In the genomic region with DNA sequence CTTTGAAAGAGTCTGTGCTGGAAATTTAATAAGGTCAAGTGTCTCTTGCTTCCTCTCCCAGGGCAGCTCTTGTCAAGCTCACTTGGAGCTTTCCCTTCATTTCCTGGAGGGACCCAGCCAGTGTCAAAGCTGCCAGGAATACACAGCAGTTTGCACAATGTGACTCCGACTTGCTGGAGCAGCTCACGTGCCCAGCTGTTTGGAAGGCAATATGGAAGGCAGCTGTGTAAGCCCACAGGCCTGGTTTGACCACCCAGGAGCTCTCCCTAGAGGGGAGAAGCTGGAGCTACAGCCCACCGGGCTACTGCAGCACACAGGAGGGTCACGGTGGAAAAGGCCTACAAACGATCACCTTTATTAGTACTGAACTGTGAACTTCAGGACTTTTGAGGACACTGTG, we compare ENCODE assay signal across 13 mouse cellular contexts.
A peak's percentile ranks its signal among the peaks of the same experiment; 100 is the strongest.
DNase-seq lines count a peak whose midpoint lies in the region; ATAC-seq and TF ChIP-seq lines count a peak whose summit lies in the region.
"Had no signal": no experiment of that assay in that cellular context is flagged by ENCODE, and none has a peak within 500 bp of the region (broad histone marks: within the 10 kb centered on the region; RNA-seq: fewer than 3 reads in every experiment).

No protein-coding gene starts in this region.

- no peaks in the 10 kb centered on the region for H3K36me3 ChIP-seq in midbrain, embryonic 11.5 days (ENCODE audit: control insufficient read depth, insufficient read depth, low read length)
- no peaks in the 10 kb centered on the region for H3K36me3 ChIP-seq in midbrain, embryonic 15.5 days (replicated peaks)
- H3K36me3 ChIP-seq in limb, embryonic 14.5 days (ENCODE audit: control insufficient read depth, insufficient read depth, low read length), result no peaks in the 10 kb centered on the region

- H3K4me2 ChIP-seq in midbrain, embryonic 11.5 days, result no peak overlapping the region
- no peak overlapping the region for H3K4me2 ChIP-seq in midbrain, embryonic 15.5 days
- H3K4me2 ChIP-seq in limb, embryonic 14.5 days (replicated peaks; ENCODE audit: low read depth, low read length, severe bottlenecking), result no peak overlapping the region

- peak; percentile 79 for DNase-seq in midbrain, embryonic 11.5 days (ENCODE audit: low spot score, missing footprints)
- peak; percentile 15 for DNase-seq in gastrocnemius, adult 18-20 months (ENCODE audit: low spot score)
- peak; percentile 6 for DNase-seq in limb, embryonic 14.5 days (ENCODE audit: low spot score)
- DNase-seq in skeletal muscle tissue, adult 2 months (ENCODE audit: low read depth, low spot score), result peak; percentile 52
- DNase-seq in left cerebral cortex, postnatal 4 days, result no peak
- no peak for DNase-seq in left cerebral cortex, postnatal 14 days (ENCODE audit: low spot score in 2 of 2)
- DNase-seq: adrenal gland, adult 2 months; cerebellum, adult 8-10 months; thymus, postnatal 4 days had no signal

- H3K4me3 ChIP-seq in midbrain, embryonic 11.5 days (ENCODE audit: low read depth, low read length), result no peak overlapping the region
- H3K4me3 ChIP-seq in midbrain, embryonic 15.5 days, result no peak overlapping the region
- H3K4me3 ChIP-seq in limb, embryonic 14.5 days (replicated peaks; ENCODE audit: low read length), result no peak overlapping the region

- ATAC-seq in midbrain, embryonic 11.5 days (ENCODE audit: low FRiP score), result no peak
- ATAC-seq in midbrain, embryonic 15.5 days (replicated peaks), result no peak
- peak; percentile 53; the same call in 1 of the 2 replicates for ATAC-seq in limb, embryonic 14.5 days (ENCODE audit: low FRiP score, low read depth)
- no peak for ATAC-seq in granulocyte monocyte progenitor cell, adult 5-6 weeks (replicated peaks; ENCODE audit: poor library complexity, severe bottlenecking)
- ATAC-seq: inflammation-experienced regulatory T-cells, adult 6 months; midbrain, embryonic 16.5 days had no signal

- no peak for TF ChIP-seq POLR2A in limb, embryonic 14.5 days (IDR thresholded peaks at IDR 0.05; ENCODE audit: borderline replicate concordance, extremely low read depth, insufficient read depth, insufficient read length)

- no peaks in the 10 kb centered on the region for H3K9me3 ChIP-seq in midbrain, embryonic 11.5 days (ENCODE audit: control insufficient read depth, low read length)
- H3K9me3 ChIP-seq in midbrain, embryonic 15.5 days, result no peaks in the 10 kb centered on the region
- H3K9me3 ChIP-seq in limb, embryonic 14.5 days (ENCODE audit: control insufficient read depth, low read length), result no peaks in the 10 kb centered on the region

- no peak overlapping the region for H3K9ac ChIP-seq in midbrain, embryonic 11.5 days (ENCODE audit: low read length)
- no peak overlapping the region for H3K9ac ChIP-seq in midbrain, embryonic 15.5 days
- no peak overlapping the region for H3K9ac ChIP-seq in limb, embryonic 14.5 days (ENCODE audit: low read depth, low read length, severe bottlenecking)

- H3K27ac ChIP-seq in midbrain, embryonic 11.5 days (ENCODE audit: low read depth, low read length), result no peak overlapping the region
- H3K27ac ChIP-seq in midbrain, embryonic 15.5 days, result no peak overlapping the region
- no peak overlapping the region for H3K27ac ChIP-seq in limb, embryonic 14.5 days (replicated peaks; ENCODE audit: low read depth, low read length)

- H3K27me3 ChIP-seq in midbrain, embryonic 11.5 days (ENCODE audit: control insufficient read depth, insufficient read depth, low read length), result no peaks in the 10 kb centered on the region
- no peaks in the 10 kb centered on the region for H3K27me3 ChIP-seq in midbrain, embryonic 15.5 days (replicated peaks)
- H3K27me3 ChIP-seq in limb, embryonic 14.5 days (ENCODE audit: control insufficient read depth, insufficient read depth, low read length), result no peaks in the 10 kb centered on the region

- WGBS in midbrain, embryonic 11.5 days, result 68% methylated on average over 5 of the region's 5 CpGs
- WGBS in midbrain, embryonic 15.5 days, result 60% methylated on average over 5 of the region's 5 CpGs
- WGBS in limb, embryonic 14.5 days, result 17% methylated on average over 5 of the region's 5 CpGs

- no peaks in the 10 kb centered on the region for H3K4me1 ChIP-seq in midbrain, embryonic 11.5 days (ENCODE audit: control insufficient read depth, insufficient read depth, low read length)
- no peaks in the 10 kb centered on the region for H3K4me1 ChIP-seq in midbrain, embryonic 15.5 days
- no peaks in the 10 kb centered on the region for H3K4me1 ChIP-seq in limb, embryonic 14.5 days (ENCODE audit: control insufficient read depth, insufficient read depth, low read length)

- intact Hi-C loops in left cerebral cortex, postnatal 4 days (cut with DNase I), result no loop called here
- intact Hi-C loops in left cerebral cortex, postnatal 14 days (cut with DNase I), result no loop called here

Comparison
In these comparisons a context has a peak if more than half of its experiments do, and no peak if none do; other contexts are left out.
1. DNase-seq: peak in midbrain, embryonic 11.5 days (single experiment), gastrocnemius, adult 18-20 months (single experiment), limb, embryonic 14.5 days (single experiment) and skeletal muscle tissue, adult 2 months (single experiment); none in left cerebral cortex, postnatal 4 days (single experiment) and left cerebral cortex, postnatal 14 days (0 of 2).